Mouse (Mus musculus): ENCODE measurements around the gene Igfbpl1.

Igfbpl1 gene

DNA sequence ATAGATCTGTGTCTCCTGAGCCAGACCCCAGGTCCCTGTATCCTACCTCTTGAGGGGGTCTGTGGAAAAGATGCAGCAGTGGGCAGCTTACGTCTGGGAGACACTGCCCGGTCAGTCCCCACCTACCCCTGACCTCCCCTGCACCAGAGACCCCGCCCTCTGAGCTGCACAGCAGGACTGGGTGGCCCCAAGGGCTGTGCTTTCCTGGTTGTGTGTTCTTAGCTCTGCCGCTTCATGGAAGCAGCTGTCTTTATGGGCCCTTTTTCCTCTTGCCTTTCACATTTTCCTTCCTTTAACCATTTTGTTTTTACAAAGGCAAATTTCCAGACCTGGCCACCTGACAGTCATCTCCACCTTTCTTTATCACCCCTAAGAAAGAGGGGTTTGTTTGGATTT lies 56.1 kb downstream of the Igfbpl1 start:
- no peak for DNase-seq (ENCODE audit: low spot score)

DNA sequence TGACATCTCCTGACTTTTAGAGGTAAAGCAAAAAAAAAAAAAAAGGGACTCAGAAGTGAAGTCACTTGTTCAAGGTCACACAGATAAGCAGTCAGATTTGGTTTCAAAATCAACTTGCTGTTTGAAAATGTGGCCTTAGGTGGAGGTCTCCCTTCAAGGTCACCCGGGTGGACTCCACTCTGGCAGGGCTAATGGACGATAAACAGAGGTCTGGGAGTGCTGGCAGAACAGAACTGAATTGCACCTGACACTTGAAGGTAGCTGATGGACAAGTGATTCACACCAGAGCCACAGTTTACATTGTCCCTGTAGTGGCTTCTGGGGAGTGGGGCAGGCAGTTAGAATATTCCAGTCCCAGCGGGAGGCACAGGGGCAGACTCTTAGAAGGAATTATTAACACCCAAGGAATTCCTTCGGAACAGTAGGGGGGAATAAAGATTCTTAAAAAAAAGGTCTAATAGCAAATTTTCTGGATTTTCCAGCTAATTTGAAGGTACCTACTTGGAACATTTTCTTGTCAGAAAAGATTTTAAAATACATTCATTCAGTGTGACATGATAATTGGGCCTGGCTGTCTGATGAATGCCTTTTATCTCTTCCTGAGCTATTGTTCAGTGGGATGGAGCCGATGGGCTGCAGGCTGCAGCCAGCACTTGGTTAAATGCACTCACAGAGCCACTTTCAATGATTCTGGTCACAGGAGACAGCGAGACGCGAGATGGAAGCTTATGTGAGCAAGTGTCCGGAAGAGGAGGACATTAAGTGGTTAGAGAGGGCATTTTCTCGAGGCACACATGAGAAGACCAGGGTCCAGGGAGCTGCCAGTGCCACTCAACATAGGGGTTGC lies 56.7 kb downstream of the Igfbpl1 start:
- no peak for DNase-seq (ENCODE audit: low spot score)

DNA sequence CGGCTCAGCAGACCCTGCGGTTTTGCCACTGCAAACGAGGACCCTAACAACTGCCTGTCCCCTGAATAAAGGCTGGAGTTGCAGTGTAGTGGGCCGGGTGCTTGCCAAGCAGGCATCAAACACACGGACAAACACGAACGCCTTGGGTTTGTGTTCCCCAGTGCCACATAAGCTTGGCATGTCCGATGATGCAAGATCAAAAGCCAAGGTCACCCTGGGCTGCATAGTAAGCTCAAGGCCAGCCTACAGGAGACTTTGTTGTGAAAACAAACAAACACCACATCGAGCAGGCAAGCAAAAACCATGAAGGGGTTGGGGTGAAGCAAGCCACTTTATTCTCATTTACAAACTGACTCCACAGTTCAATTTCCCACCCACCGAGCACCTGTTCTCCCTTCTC lies 57.6 kb downstream of the Igfbpl1 start:
- DNase-seq (ENCODE audit: low spot score), result no peak

DNA sequence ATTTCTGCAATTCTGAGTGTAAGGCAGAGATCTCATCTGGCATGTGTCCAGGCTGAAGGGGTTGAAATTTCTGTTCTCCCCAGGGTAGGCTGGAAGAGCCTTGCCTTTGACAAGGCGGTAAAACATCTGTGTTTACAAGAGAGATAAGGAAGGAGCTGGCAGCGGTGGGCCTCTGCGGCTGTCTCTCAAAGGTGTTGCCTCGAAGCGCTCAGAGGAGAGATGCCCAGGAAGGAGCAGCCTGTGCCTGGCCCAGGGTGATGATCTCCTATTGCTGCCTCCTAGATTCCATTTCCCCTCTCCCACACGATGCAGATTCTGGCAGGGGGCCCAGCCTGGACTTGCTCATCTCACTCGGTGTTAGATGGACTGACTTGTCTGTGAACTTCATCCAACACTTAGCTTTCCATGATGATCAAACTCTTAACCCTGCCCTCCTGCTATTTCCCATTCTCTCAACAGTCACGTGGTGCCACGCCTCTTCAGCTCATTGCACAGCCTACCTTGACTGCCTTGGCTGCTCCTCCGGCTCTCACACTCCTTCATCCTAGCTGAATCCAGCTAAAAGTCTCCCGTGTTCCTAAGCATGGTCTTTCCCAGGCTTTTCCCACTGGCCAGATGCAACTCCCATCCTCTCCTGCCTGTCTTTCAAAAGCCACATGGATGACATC lies 58.7 kb downstream of the Igfbpl1 start:
- no peak for DNase-seq (ENCODE audit: low spot score)

DNA sequence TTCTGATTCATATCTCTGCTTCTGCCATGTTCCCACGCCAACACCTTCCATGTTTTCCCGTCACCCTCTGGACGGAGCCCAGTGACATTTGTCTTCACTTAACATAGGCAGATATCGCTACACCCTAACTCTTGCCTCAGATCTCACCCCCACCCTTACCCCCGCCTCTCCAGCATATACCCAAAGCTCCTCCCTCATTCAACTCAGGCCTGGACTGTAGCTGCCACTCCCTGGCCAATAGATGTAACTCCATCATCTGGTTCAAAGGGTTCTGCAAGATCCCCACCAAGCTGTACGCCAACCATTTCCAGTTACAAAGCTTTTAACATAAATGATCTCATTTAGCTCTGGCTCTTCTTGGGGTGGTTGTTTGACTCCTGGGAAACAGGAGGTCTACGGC lies 59.9 kb downstream of the Igfbpl1 start:
- DNase-seq (ENCODE audit: low spot score), result no peak

DNA sequence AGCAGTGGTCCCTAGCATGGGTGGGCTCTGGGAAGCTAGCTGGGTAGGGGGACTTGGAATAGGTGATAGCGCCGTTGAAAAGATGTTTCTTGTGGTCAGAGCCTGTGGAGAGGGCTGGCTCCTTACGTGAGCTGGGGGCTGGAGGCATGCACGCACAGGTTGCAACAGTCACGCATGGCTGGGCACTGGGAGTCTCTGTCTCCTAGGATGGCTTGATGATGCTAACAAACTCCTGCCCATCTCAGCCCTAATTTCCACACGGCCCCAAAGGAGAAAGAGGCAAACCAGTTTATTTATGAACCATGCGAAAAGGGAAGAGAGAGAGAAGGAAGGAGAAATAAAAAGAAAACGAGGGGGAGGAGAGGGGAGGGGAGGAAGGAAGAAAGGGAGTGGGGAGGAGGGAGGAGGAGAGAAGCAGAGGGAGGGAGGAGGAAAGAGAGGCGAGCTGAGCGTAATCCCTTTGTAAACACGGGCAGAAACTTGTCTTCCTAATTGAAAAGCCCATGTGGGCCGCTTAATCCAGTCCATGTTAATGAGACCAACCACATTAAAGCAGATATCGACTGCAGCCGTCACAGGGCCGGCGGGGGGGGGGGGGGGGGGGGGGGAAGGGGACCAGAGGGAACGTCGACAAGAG lies 61.0 kb downstream of the Igfbpl1 start:
- DNase-seq (ENCODE audit: low spot score), result peak; percentile 61

DNA sequence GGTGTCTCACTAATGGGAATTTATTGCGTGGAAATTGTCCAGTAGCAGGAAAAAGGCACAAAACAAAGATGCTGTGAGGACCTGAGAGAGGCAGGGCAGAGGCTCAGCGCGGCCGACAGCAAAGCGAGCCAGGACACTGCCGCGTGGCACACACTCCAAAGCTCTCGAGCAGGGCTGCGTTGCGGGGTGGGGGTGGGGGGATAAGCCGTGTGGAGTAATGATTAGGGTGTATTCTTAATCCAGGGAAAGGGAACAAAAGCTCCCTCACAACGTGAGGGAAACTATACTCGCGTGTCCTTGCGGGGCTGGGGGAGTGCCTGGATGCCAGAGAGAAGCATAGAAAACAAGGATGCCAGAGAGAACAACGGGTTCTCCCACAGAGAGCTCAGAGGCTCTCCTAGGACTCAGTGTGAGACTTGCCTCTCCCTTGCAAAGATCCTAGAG lies 61.6 kb downstream of the Igfbpl1 start:
- no peak for DNase-seq (ENCODE audit: low spot score)

DNA sequence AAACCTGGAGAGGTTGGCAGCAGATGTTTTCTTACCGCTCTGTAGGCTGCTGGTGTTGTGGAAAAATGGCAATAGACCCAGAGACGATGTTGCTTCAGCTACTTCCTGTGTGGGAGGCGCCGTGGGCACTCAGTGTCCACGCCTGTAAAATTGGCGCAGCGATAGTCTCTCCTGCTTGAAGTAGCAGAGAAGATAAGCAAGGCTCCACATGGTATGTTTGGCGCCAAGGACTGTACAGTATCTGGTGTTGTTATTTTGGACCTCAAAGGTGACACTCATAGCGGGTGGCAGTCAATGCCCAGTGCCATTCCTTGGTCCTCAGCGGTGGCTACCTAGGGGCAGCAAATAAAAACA lies 62.6 kb downstream of the Igfbpl1 start:
- peak; percentile 40 for DNase-seq (ENCODE audit: low spot score)

DNA sequence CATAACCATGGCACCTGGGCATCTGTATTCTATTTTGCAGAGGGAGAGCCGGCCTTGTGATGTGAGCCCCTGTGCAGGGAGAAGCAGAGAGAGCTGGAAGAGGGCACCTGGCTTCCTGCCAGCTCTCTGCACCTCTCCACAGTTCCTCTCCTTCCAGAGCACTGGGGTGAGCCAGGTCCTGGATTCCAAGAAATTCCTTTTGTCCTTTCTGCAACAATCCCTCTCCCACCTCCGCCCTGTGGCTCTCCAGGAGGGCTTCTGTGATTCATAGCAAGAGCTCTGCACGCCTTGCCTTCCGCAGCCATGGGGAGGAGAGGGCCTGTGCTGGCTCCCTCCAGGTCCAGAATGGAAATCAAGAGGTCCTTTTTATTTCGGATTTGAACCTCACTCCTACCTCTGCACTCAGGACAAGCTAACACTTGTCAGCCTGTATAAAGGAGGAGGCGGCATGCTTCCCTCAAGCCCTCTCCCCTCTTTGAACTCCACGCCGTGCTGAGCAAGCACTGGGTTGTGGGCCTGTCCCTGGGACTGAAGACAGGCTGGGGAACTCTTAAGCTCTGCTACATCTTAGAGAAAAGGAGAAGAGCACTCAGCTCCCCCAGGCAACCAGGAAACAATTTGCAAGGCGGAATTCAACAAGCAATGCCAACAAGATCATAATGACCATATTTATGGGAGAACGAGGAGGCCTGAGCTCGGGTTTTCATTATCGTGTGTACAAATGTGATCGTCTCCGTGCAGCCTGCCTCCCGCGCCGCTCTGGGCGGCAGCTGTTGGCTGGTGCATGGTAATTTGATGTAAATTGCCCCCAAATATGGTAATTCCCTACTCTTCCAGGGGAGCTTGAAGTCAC lies 63.2 kb downstream of the Igfbpl1 start:
- peak; percentile 23 for DNase-seq (ENCODE audit: low spot score)

DNA sequence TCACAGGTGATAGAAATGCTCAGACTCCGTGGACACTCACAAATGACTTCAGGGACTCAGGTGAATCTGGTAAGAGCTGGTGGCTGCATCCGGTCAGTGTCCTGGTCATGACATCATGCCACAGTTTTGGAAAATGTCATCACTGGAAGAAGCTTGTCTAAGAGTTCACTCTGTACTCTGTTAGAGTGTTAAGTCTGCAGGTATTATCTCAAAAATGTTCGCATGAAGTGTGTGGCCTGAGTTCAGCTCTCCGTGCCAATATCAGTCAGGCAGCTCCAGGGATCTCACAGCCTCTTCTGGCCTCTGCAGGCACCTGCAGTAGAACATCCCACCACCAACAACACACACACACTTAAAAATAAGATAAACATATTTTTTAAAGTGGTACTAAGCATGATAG lies 64.1 kb downstream of the Igfbpl1 start:
- no peak for DNase-seq (ENCODE audit: low spot score)
